Mouse (Mus musculus): Measurements from ENCODE around the gene Rb1.
A peak's percentile ranks its signal among the peaks of the same experiment; 100 is the strongest.

The Rb1 gene

GRCm38 (mm10) chr14:73148125-73148524 lies 177.5 kb downstream of the Rb1 start:
- no peak for DNase-seq (ENCODE audit: low spot score)

GRCm38 (mm10) chr14:73146721-73147120 lies 178.9 kb downstream of the Rb1 start:
- no peak for DNase-seq (ENCODE audit: low spot score)

- DNase-seq (ENCODE audit: low spot score), result no peak
Measured at GRCm38 (mm10) chr14:73145531-73145930, 180.1 kb downstream of the Rb1 start.

GRCm38 (mm10) chr14:73143710-73144420 lies 181.8 kb downstream of the Rb1 start:
- no peak for DNase-seq (ENCODE audit: low spot score)

GRCm38 (mm10) chr14:73142896-73143709 lies 182.5 kb downstream of the Rb1 start:
- DNase-seq (ENCODE audit: low spot score), result peak; percentile 59

- peak; percentile 22 for DNase-seq (ENCODE audit: low spot score)
Measured at GRCm38 (mm10) chr14:73142421-73142895, 183.2 kb downstream of the Rb1 start.

GRCm38 (mm10) chr14:73141800-73142199 lies 183.8 kb downstream of the Rb1 start:
- no peak for DNase-seq (ENCODE audit: low spot score)

- DNase-seq (ENCODE audit: low spot score), result no peak
Measured at GRCm38 (mm10) chr14:73139866-73140265, 185.8 kb downstream of the Rb1 start.

GRCm38 (mm10) chr14:73138483-73138882 lies 187.1 kb downstream of the Rb1 start:
- no peak for DNase-seq (ENCODE audit: low spot score)

- no peak for DNase-seq (ENCODE audit: low spot score)
Measured at GRCm38 (mm10) chr14:73137234-73137633, 188.4 kb downstream of the Rb1 start.
